Mouse (Mus musculus): ENCODE measurements around the gene Naf1. TPM values are rescaled to one million over a fixed set of nuclear protein-coding genes. Genes with fewer than 3 reads are reported as not detected.
A peak's percentile ranks its signal among the peaks of the same experiment; 100 is the strongest.

The Naf1 gene
- polyA plus RNA-seq (2015; fragmentation: Nextera tagmentation; extraction: Ambion mirVana): 2.4 and 2.6 TPM in 2 replicates

DNA sequence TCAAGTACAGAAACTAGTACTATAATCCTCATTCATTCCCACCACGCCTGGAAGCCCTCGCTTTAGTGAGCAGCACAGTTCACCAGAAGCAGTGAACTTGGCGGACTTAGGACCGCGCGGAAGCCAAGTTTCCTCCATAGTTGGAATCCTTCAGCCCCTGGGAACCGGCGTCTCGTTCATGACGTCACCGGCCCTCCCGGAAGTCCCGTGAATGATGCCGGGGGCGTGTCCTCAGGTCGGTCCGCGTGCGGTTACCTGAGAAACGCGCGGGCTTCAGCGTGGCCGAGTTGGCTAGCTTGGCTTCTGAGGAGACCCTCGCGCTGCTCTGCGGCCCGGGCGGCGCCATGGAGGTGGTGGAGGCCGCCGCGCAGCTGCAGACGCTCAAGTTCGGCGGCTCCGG lies at the start of gene Naf1:
Gene Naf1 (plus strand): TSS at position 195 of the 400 bp plus-strand sequence.
- Histone ChIP-seq H3K4me3 (ENCODE audit: low read length) (peak within 1 kb of the TSS; percentile 87), H3K9me3 (ENCODE audit: control insufficient read depth, low read length) (no peaks in the 10 kb centered on the region), H3K36me3 (ENCODE audit: control insufficient read depth, insufficient read depth, low read length) (no peaks in the 10 kb centered on the region), H3K27ac (ENCODE audit: low read length) (peak within 1 kb of the TSS; percentile 50; the same call in 1 of the 2 replicates), H3K4me1 (replicated peaks; ENCODE audit: control insufficient read depth, insufficient read depth, low read length) (peaks cover 5% of the 10 kb centered on the region; the same call in 1 of the 2 replicates), H3K9ac (ENCODE audit: low read length) (peak within 1 kb of the TSS; percentile 83), H3K4me2 (ENCODE audit: low read depth, low read length) (peak within 1 kb of the TSS; percentile 86), H3K27me3 (ENCODE audit: control insufficient read depth, insufficient read depth, low read depth, low read length) (no peaks in the 10 kb centered on the region)
- WGBS: under 1% methylated on average over 37 of the region's 37 CpGs
- peak; percentile 98 for ATAC-seq (ENCODE audit: low read depth)

DNA sequence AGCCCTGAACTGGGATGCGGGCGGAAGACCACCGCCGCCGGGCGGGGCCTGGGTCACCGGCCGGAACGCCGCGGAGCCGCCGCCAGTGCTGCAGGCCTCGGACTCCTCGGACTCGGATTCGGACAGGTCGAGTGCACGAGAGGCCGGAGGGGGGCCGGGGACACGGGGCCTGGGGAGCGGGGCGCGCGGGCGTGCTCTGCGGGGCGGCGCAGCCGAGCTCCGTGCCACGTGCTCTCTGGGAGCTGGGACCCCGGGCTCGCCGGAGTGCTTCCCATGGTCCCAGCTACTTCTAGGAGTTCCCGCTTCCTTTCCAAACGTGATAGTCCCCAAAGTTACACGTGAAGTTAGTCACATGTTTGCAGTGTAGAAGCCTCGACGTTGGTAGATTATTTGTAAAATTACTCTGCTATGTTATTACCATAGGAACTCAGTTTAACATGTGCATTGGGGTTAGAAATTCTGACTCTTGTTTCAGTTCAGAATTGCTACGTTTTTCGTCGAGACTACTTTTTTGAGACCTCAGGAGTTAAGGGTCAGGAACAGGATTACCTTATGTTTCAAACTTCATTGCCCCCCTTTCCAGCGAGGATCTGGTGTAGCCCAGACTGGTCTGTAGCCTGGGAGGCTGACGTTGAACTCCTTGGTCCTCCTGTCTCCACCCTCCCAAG lies 1.0 kb downstream of the Naf1 start:
- no peaks in the 10 kb centered on the region for H3K27me3 ChIP-seq (ENCODE audit: control insufficient read depth, insufficient read depth, low read depth, low read length)
- peak; percentile 67 for ATAC-seq (ENCODE audit: low read depth)
- no peak overlapping the region for H3K27ac ChIP-seq (ENCODE audit: low read length)

DNA sequence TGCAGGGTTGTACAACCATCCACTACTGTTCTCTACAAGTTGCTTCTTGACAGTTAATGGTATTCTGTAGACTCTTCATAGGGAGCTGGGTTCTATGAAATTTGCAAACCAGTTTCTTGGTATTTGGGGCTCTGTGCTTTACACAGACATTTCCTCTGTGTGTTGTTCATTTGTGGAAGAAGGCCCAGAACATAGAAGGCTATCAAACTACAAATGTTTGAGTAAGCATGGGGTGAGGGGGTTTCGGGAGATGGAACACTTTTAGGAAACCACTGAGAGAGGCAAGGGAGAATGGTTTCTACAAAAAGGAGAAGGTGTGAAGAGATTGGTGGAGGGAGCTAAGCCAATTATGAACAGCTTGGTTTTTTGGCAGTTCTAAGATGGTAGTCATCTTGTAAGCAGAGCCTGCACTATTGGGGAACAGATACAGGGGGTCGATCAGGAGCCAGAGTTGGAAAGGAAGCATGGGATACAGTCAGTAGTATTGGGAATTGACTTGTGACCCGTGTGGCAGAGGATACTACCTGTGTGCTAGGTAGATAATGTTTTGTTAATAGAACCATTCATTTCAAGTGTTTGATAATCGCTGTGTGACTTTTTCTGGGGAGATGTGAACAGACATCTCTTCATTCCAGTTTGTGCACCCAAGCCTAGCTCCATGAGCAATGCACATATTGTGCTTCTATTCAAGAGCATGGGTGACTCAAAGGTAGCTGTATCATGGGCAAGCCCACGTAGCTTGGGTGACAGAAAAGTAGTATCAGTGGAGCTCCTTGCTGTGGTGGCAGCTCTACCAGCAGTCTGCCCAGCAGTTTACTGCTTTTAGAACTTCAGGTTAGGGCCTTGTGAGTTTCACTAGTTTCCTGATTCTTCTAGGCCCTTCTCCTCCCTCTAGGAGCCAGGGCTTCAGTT lies 1.8 kb downstream of the Naf1 start:
- Histone ChIP-seq H3K27me3 (ENCODE audit: control insufficient read depth, insufficient read depth, low read depth, low read length) (no peaks in the 10 kb centered on the region), H3K36me3 (ENCODE audit: control insufficient read depth, insufficient read depth, low read length) (peaks cover 3% of the 10 kb centered on the region; the same call in 1 of the 2 replicates), H3K27ac (ENCODE audit: low read length) (no peak overlapping the region), H3K4me2 (ENCODE audit: low read depth, low read length) (peak overlapping the region; percentile 86), H3K4me3 (ENCODE audit: low read length) (peak overlapping the region; percentile 87), H3K9me3 (ENCODE audit: control insufficient read depth, low read length) (no peaks in the 10 kb centered on the region), H3K4me1 (replicated peaks; ENCODE audit: control insufficient read depth, insufficient read depth, low read length) (peaks cover 5% of the 10 kb centered on the region; the same call in 1 of the 2 replicates), H3K9ac (ENCODE audit: low read length) (peak overlapping the region; percentile 83)
- WGBS: 55% methylated on average over 5 of the region's 5 CpGs
- no peak for ATAC-seq (ENCODE audit: low read depth)

More for the DNA sequence above, 1.0 kb downstream of the Naf1 start:
- Histone ChIP-seq H3K4me2 (ENCODE audit: low read depth, low read length) (peak overlapping the region; percentile 86), H3K36me3 (ENCODE audit: control insufficient read depth, insufficient read depth, low read length) (no peaks in the 10 kb centered on the region), H3K9ac (ENCODE audit: low read length) (peak overlapping the region; percentile 83), H3K9me3 (ENCODE audit: control insufficient read depth, low read length) (no peaks in the 10 kb centered on the region), H3K4me3 (ENCODE audit: low read length) (peak overlapping the region; percentile 87), H3K4me1 (replicated peaks; ENCODE audit: control insufficient read depth, insufficient read depth, low read length) (peaks cover 5% of the 10 kb centered on the region; the same call in 1 of the 2 replicates)
- whole genome bisulfite sequencing: under 1% methylated on average over 25 of the region's 46 CpGs

DNA sequence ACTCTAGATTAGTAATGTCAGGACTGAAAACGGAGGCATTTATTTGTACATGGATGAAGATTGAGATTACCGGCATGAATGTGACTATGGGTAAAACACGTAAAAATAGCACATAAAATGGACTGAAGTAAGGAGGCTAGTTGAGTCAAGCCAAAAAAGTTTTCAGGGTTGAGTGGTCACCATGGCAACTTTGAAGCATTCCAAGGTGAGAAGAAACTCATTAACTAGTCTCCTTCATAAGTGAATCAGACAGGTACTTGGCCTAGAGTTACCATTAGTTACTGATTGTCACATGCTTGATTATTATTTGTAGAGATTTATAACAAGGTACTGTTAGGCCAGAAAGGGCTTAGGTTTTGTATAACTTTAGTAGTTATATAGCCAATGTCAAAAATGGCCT lies 3.7 kb downstream of the Naf1 start:
- peaks cover 5% of the 10 kb centered on the region; the same call in 1 of the 2 replicates for H3K4me1 ChIP-seq (replicated peaks; ENCODE audit: control insufficient read depth, insufficient read depth, low read length)
- 93% methylated on average over 3 of the region's 3 CpGs for WGBS

DNA sequence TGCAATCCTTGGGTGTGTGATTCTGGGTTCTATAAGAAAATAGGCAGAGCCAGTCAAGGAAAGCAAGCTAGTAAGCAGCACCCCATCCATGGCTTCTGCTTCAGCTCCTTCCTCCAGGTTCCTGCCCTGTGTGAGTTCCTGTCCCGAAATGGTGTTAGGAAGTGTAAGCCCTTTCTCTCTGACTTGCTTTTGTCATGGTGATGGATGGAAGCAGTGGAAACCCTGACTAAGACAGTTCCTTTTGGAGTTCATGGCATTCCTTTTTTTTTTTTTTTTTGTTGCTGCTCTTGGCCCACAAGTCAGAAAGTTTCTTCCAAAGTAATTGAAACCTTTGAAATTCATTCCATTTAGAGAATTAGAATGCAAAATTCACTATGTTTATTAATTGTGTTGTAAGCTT lies 5.1 kb downstream of the Naf1 start:
- Histone ChIP-seq H3K36me3 (ENCODE audit: control insufficient read depth, insufficient read depth, low read length) (peaks cover 5% of the 10 kb centered on the region; the same call in 1 of the 2 replicates), H3K9me3 (ENCODE audit: control insufficient read depth, low read length) (no peaks in the 10 kb centered on the region), H3K4me1 (replicated peaks; ENCODE audit: control insufficient read depth, insufficient read depth, low read length) (peaks cover 5% of the 10 kb centered on the region; the same call in 1 of the 2 replicates), H3K4me2 (ENCODE audit: low read depth, low read length) (no peak overlapping the region), H3K27me3 (ENCODE audit: control insufficient read depth, insufficient read depth, low read depth, low read length) (no peaks in the 10 kb centered on the region), H3K4me3 (ENCODE audit: low read length) (no peak overlapping the region), H3K9ac (ENCODE audit: low read length) (no peak overlapping the region), H3K27ac (ENCODE audit: low read length) (no peak overlapping the region)
- 80% methylated on average over 1 of the region's 1 CpGs for WGBS
- no peak for ATAC-seq (ENCODE audit: low read depth)

More for the DNA sequence above, 3.7 kb downstream of the Naf1 start:
- Histone ChIP-seq H3K9me3 (ENCODE audit: control insufficient read depth, low read length) (no peaks in the 10 kb centered on the region), H3K4me2 (ENCODE audit: low read depth, low read length) (no peak overlapping the region), H3K27ac (ENCODE audit: low read length) (no peak overlapping the region), H3K9ac (ENCODE audit: low read length) (no peak overlapping the region), H3K4me3 (ENCODE audit: low read length) (no peak overlapping the region), H3K36me3 (ENCODE audit: control insufficient read depth, insufficient read depth, low read length) (peaks cover 5% of the 10 kb centered on the region; the same call in 1 of the 2 replicates), H3K27me3 (ENCODE audit: control insufficient read depth, insufficient read depth, low read depth, low read length) (no peaks in the 10 kb centered on the region)
- ATAC-seq (ENCODE audit: low read depth): no peak

DNA sequence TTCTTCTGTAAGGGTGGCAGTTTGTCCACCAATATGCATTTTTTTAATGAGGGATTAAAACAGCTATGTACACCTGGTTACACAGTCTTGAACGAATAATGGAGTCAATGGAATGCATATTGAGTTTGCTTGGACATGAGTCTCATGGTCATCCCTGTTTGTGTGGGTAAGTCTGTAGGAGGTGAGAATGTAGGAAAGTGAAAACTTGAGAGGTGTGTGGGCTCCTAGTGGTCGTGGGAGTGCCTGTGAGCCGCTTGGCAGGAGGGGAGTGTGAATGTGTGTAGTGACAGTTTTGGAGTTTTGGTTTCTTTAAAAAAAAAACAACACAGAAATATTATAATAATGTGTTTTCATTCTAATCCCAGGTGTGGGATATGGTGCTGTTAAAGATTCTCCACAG lies 7.7 kb downstream of the Naf1 start:
- H3K4me2 ChIP-seq (ENCODE audit: low read depth, low read length): no peak overlapping the region
- no peak for ATAC-seq (ENCODE audit: low read depth)
- H3K9me3 ChIP-seq (ENCODE audit: control insufficient read depth, low read length): no peaks in the 10 kb centered on the region
- no peaks in the 10 kb centered on the region for H3K27me3 ChIP-seq (ENCODE audit: control insufficient read depth, insufficient read depth, low read depth, low read length)
- H3K4me3 ChIP-seq (ENCODE audit: low read length): no peak overlapping the region
- no peak overlapping the region for H3K9ac ChIP-seq (ENCODE audit: low read length)
- no peak overlapping the region for H3K27ac ChIP-seq (ENCODE audit: low read length)
- H3K36me3 ChIP-seq (ENCODE audit: control insufficient read depth, insufficient read depth, low read length): peaks cover 5% of the 10 kb centered on the region; the same call in 1 of the 2 replicates
- 41% methylated on average over 3 of the region's 3 CpGs for WGBS
- no peaks in the 10 kb centered on the region for H3K4me1 ChIP-seq (replicated peaks; ENCODE audit: control insufficient read depth, insufficient read depth, low read length)

DNA sequence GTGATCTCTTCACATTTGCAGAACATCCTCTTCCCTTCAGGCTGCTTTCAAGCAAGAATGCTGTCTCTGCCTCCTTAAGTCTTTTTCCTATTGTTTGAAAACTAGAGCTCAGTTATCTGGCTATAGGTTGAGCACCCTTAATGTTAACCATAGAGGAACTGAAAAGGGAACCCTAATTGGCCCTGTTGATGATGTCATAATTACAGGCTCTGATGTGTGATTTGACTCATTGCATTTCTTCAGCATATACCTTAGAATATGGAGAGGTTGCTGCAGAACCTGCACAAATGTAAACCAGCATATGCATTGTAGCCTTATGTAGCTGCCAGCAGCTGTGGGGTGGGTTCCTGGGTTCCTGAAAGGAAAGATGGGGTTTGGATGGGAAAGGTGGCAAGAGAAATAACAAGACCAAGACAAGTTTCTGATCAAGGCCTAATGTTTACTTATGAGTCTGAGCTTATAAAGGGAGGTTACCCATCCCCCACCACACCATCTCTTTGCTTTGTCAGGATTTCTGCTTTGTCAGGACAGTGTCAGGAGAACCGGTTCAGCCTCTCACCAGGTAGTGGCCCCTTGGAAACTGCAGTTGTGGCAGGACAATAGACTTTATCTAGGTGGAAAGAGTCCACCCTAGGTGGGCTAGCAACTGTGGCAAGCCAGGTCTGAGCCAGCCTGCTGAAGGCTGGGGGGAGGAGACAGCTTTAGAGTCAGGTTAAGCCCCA lies 9.4 kb downstream of the Naf1 start:
- no peak for ATAC-seq (ENCODE audit: low read depth)
- H3K4me2 ChIP-seq (ENCODE audit: low read depth, low read length): no peak overlapping the region
- H3K36me3 ChIP-seq (ENCODE audit: control insufficient read depth, insufficient read depth, low read length): peaks cover 5% of the 10 kb centered on the region; the same call in 1 of the 2 replicates
- H3K9me3 ChIP-seq (ENCODE audit: control insufficient read depth, low read length): no peaks in the 10 kb centered on the region
- no peaks in the 10 kb centered on the region for H3K27me3 ChIP-seq (ENCODE audit: control insufficient read depth, insufficient read depth, low read depth, low read length)
- no peak overlapping the region for H3K27ac ChIP-seq (ENCODE audit: low read length)
- no peaks in the 10 kb centered on the region for H3K4me1 ChIP-seq (replicated peaks; ENCODE audit: control insufficient read depth, insufficient read depth, low read length)
- WGBS: 31% methylated on average over 1 of the region's 1 CpGs
- no peak overlapping the region for H3K9ac ChIP-seq (ENCODE audit: low read length)
- no peak overlapping the region for H3K4me3 ChIP-seq (ENCODE audit: low read length)

DNA sequence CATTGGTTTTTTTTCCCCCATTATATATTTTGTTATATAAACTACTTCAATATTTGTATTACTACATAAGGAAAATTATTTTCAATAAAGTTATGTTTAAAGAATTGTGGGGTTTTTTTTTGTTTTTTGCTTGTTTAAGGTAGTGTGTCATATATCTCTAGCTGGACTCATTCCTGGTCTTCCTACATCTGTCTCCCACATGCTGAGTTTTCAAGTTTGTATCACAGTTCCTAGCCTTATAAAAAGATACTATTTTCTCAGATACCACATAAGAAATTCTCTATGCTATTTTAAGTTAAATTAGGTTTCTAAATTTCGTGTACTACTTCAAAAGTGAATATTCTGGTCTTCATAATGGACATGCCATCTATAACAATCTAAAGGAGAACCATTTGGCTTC lies 23.8 kb downstream of the Naf1 start:
- Histone ChIP-seq H3K27me3 (ENCODE audit: control insufficient read depth, insufficient read depth, low read depth, low read length) (no peaks in the 10 kb centered on the region), H3K4me1 (replicated peaks; ENCODE audit: control insufficient read depth, insufficient read depth, low read length) (no peaks in the 10 kb centered on the region), H3K9ac (ENCODE audit: low read length) (no peak overlapping the region), H3K27ac (ENCODE audit: low read length) (no peak overlapping the region), H3K4me3 (ENCODE audit: low read length) (no peak overlapping the region), H3K4me2 (ENCODE audit: low read depth, low read length) (no peak overlapping the region), H3K36me3 (ENCODE audit: control insufficient read depth, insufficient read depth, low read length) (peaks cover 4% of the 10 kb centered on the region), H3K9me3 (ENCODE audit: control insufficient read depth, low read length) (no peaks in the 10 kb centered on the region)
- 69% methylated on average over 1 of the region's 1 CpGs for WGBS
- ATAC-seq (ENCODE audit: low read depth): no peak

Measured in lung, embryonic 16.5 days (tissue).